Mouse (Mus musculus) liver, embryonic 14.5 days (tissue): Measurements from ENCODE around the gene Hoxa3.

Experiments used
- CTCF ChIP-seq: IDR thresholded peaks from 2 replicates; pipeline ENCODE4 v1.5.1; 2016; ENCODE audit warnings: antibody characterized with exemption, low read depth, control low read depth
- EP300 ChIP-seq: IDR thresholded peaks from 2 replicates; pipeline ENCODE4 v1.6.1; 2016; ENCODE audit warnings: antibody characterized with exemption, low read depth

- TF ChIP-seq CTCF (no peak), EP300 (no peak)
Observed at GRCm38 (mm10) chr6:52242801-52243332, 29.7 kb upstream of the Hoxa3 start.
